Comparison of ENCODE assay signal across 28 mouse cellular contexts in genomic region chrX:52151555-52151954, GRCm38 (mm10). TPM values are rescaled to one million over a fixed set of nuclear protein-coding genes. Genes with fewer than 3 reads are reported as not detected.
DNase-seq lines count a peak whose midpoint lies in the region; ATAC-seq and TF ChIP-seq lines count a peak whose summit lies in the region.
"Had no signal": no experiment of that assay in that cellular context is flagged by ENCODE, and none has a peak within 500 bp of the region (broad histone marks: within the 10 kb centered on the region; RNA-seq: fewer than 3 reads in every experiment).

No protein-coding gene starts in this region.

- no peak for TF ChIP-seq CTCF in MEL (IDR thresholded peaks at IDR 0.05 in 2 of 3, conservative IDR thresholded peaks at IDR 0.05 in 1 of 3; ENCODE audit: control insufficient read depth in 1 of 3, insufficient read depth in 1 of 3, low read depth in 2 of 3, low read length in 3 of 3, poor library complexity in 1 of 3, severe bottlenecking in 1 of 3)
- TF ChIP-seq CTCF in forebrain, postnatal 0 days (IDR thresholded peaks at IDR 0.05; ENCODE audit: low read depth): no peak

- no peak overlapping the region for H3K9ac ChIP-seq in heart, embryonic 13.5 days
- H3K9ac ChIP-seq in MEL (ENCODE audit: control insufficient read depth, low read depth, low read length, poor library complexity, severe bottlenecking): peak overlapping the region; percentile 9; the same call in 1 of the 2 replicates
- no peak overlapping the region for H3K9ac ChIP-seq in liver, embryonic 11.5 days (ENCODE audit: low read depth, low read length)
- no peak overlapping the region for H3K9ac ChIP-seq in liver, embryonic 16.5 days (ENCODE audit: low read depth, low read length)
- H3K9ac ChIP-seq in forebrain, postnatal 0 days: no peak overlapping the region
- H3K9ac ChIP-seq: embryonic facial prominence, embryonic 15.5 days; limb, embryonic 12.5 days had no signal

- H3K4me2 ChIP-seq in heart, embryonic 13.5 days: peak overlapping the region; percentile 41
- peak overlapping the region; percentile 57 for H3K4me2 ChIP-seq in liver, embryonic 11.5 days
- H3K4me2 ChIP-seq in liver, embryonic 16.5 days (ENCODE audit: low read depth, low read length): peak overlapping the region; percentile 47; the same call in 1 of the 2 replicates
- H3K4me2 ChIP-seq in forebrain, postnatal 0 days (ENCODE audit: low read depth): no peak overlapping the region
- H3K4me2 ChIP-seq: embryonic facial prominence, embryonic 15.5 days; limb, embryonic 12.5 days had no signal

- ATAC-seq in heart, embryonic 13.5 days (ENCODE audit: extremely low read depth, insufficient number of reproducible peaks, low FRiP score, low TSS enrichment): no peak
- peak; percentile 81 for ATAC-seq in liver, embryonic 11.5 days (replicated peaks; ENCODE audit: low FRiP score)
- peak; percentile 76 for ATAC-seq in liver, embryonic 16.5 days (ENCODE audit: low read depth)
- ATAC-seq in forebrain, postnatal 0 days: no peak
- ATAC-seq: forebrain, embryonic 14.5 days; hindbrain, embryonic 16.5 days; lung, postnatal 0 days; midbrain, embryonic 16.5 days had no signal

- no peaks in the 10 kb centered on the region for H3K36me3 ChIP-seq in heart, embryonic 13.5 days
- H3K36me3 ChIP-seq in MEL (ENCODE audit: control insufficient read depth in 1 of 2, insufficient read depth in 2 of 2, low read length in 2 of 2): peaks cover 0 to 18% of the 10 kb centered on the region in 2 experiments; a peak in 2 of 4 replicates
- no peaks in the 10 kb centered on the region for H3K36me3 ChIP-seq in liver, embryonic 11.5 days (ENCODE audit: control insufficient read depth, insufficient read depth, low read length)
- no peaks in the 10 kb centered on the region for H3K36me3 ChIP-seq in liver, embryonic 16.5 days (ENCODE audit: control insufficient read depth, insufficient read depth)
- no peaks in the 10 kb centered on the region for H3K36me3 ChIP-seq in forebrain, postnatal 0 days (ENCODE audit: insufficient read depth)
- H3K36me3 ChIP-seq: embryonic facial prominence, embryonic 10.5 days; embryonic facial prominence, embryonic 15.5 days; limb, embryonic 12.5 days; midbrain, embryonic 10.5 days had no signal

- DNase-seq in heart, adult 11 months: no peak
- DNase-seq in MEL (ENCODE audit: low read depth, low spot score): peak; percentile 49
- no peak for DNase-seq in liver, embryonic 11.5 days (ENCODE audit: low spot score)
- DNase-seq in forebrain, postnatal 0 days: no peak
- no peak for DNase-seq in left cerebral cortex, postnatal 10 days (ENCODE audit: extremely low spot score in 1 of 2, low spot score in 2 of 2)
- DNase-seq in ovary, postnatal 14 days (ENCODE audit: low spot score): no peak
- DNase-seq: cerebellum, adult 18-20 months; cerebellum, postnatal 10 days; gastrocnemius, postnatal 25 days; heart, adult 18-20 months; kidney, adult 18-20 months; layer of hippocampus, adult 9-11 months; lung, adult 18-20 months; lung, postnatal 4 days; right cerebral cortex, adult 18-20 months; spleen, adult 18-20 months; thymus, postnatal 14 days had no signal

- peaks cover 25% of the 10 kb centered on the region for H3K4me1 ChIP-seq in heart, embryonic 13.5 days
- peaks cover 0 to 18% of the 10 kb centered on the region in 2 experiments; a peak in 3 of 4 replicates for H3K4me1 ChIP-seq in MEL (ENCODE audit: control insufficient read depth in 1 of 2, insufficient read depth in 2 of 2, low read length in 2 of 2)
- H3K4me1 ChIP-seq in liver, embryonic 11.5 days (replicated peaks; ENCODE audit: control insufficient read depth, insufficient read depth, low read length): peaks cover 4% of the 10 kb centered on the region
- H3K4me1 ChIP-seq in liver, embryonic 16.5 days (ENCODE audit: control insufficient read depth, low read depth, low read length): peaks cover 4% of the 10 kb centered on the region; the same call in 1 of the 2 replicates
- no peaks in the 10 kb centered on the region for H3K4me1 ChIP-seq in forebrain, postnatal 0 days (ENCODE audit: insufficient read depth)
- H3K4me1 ChIP-seq: embryonic facial prominence, embryonic 15.5 days; limb, embryonic 12.5 days; midbrain, embryonic 10.5 days had no signal

- WGBS in heart, embryonic 13.5 days: 50% methylated on average over 5 of the region's 5 CpGs
- 63% methylated on average over 5 of the region's 5 CpGs for WGBS in liver, embryonic 11.5 days
- 48% methylated on average over 5 of the region's 5 CpGs for WGBS in liver, embryonic 16.5 days (ENCODE audit: insufficient replicate concordance)
- 85% methylated on average over 5 of the region's 5 CpGs for whole genome bisulfite sequencing in forebrain, postnatal 0 days

- TF ChIP-seq POLR2A in MEL (IDR thresholded peaks at IDR 0.05; ENCODE audit: control insufficient read depth in 1 of 2, insufficient read depth in 1 of 2, low read depth in 1 of 2, low read length in 2 of 2, poor library complexity in 1 of 2): no peak

- no peaks in the 10 kb centered on the region for H3K9me3 ChIP-seq in heart, embryonic 13.5 days
- H3K9me3 ChIP-seq in MEL (replicated peaks; ENCODE audit: insufficient read depth, low read length): no peaks in the 10 kb centered on the region
- no peaks in the 10 kb centered on the region for H3K9me3 ChIP-seq in liver, embryonic 11.5 days (ENCODE audit: control insufficient read depth, low read length)
- no peaks in the 10 kb centered on the region for H3K9me3 ChIP-seq in liver, embryonic 16.5 days (replicated peaks; ENCODE audit: control insufficient read depth, low read length)
- no peaks in the 10 kb centered on the region for H3K9me3 ChIP-seq in forebrain, postnatal 0 days (ENCODE audit: low read length)
- H3K9me3 ChIP-seq: embryonic facial prominence, embryonic 10.5 days; embryonic facial prominence, embryonic 15.5 days; limb, embryonic 12.5 days; midbrain, embryonic 10.5 days had no signal

- peak overlapping the region; percentile 28; the same call in 1 of the 2 replicates for H3K27ac ChIP-seq in heart, embryonic 13.5 days (replicated peaks)
- H3K27ac ChIP-seq in MEL (ENCODE audit: control insufficient read depth, low read depth, low read length): peak overlapping the region; percentile 84
- H3K27ac ChIP-seq in liver, embryonic 11.5 days (ENCODE audit: low read depth, low read length): peak overlapping the region; percentile 63
- peak overlapping the region; percentile 38; the same call in 1 of the 2 replicates for H3K27ac ChIP-seq in liver, embryonic 16.5 days (ENCODE audit: low read length)
- no peak overlapping the region for H3K27ac ChIP-seq in forebrain, postnatal 0 days (ENCODE audit: low read depth, low read length)
- H3K27ac ChIP-seq: embryonic facial prominence, embryonic 10.5 days; embryonic facial prominence, embryonic 15.5 days; limb, embryonic 12.5 days; midbrain, embryonic 10.5 days had no signal

- peaks cover 2% of the 10 kb centered on the region; the same call in 1 of the 2 replicates for H3K79me2 ChIP-seq in MEL (ENCODE audit: control insufficient read depth, insufficient read depth, low read length, poor library complexity)

- H3K27me3 ChIP-seq in heart, embryonic 13.5 days (replicated peaks): no peaks in the 10 kb centered on the region
- no peaks in the 10 kb centered on the region for H3K27me3 ChIP-seq in MEL (ENCODE audit: control insufficient read depth in 1 of 2, insufficient read depth in 2 of 2, low read length in 2 of 2)
- H3K27me3 ChIP-seq in liver, embryonic 11.5 days (replicated peaks; ENCODE audit: control insufficient read depth, insufficient read depth, low read length): no peaks in the 10 kb centered on the region
- H3K27me3 ChIP-seq in liver, embryonic 16.5 days (ENCODE audit: control insufficient read depth, insufficient read depth, low read depth, low read length): no peaks in the 10 kb centered on the region; the same call in 1 of the 2 replicates
- H3K27me3 ChIP-seq in forebrain, postnatal 0 days (ENCODE audit: insufficient read depth, low read length): no peaks in the 10 kb centered on the region
- H3K27me3 ChIP-seq: embryonic facial prominence, embryonic 15.5 days; limb, embryonic 12.5 days had no signal

- intact Hi-C loops in left cerebral cortex, postnatal 10 days (cut with DNase I): no loop called here

- no peak for TF ChIP-seq RAD21 in MEL (IDR thresholded peaks at IDR 0.05; ENCODE audit: low read depth, low read length)

- peak; percentile 54 to 75; a peak in 2 of 4 replicates for TF ChIP-seq EP300 in MEL (IDR thresholded peaks at IDR 0.05; ENCODE audit: low read depth in 1 of 2, low read length in 2 of 2)

- H3K4me3 ChIP-seq in heart, embryonic 13.5 days: no peak overlapping the region
- peak overlapping the region; percentile 32 to 38 for H3K4me3 ChIP-seq in MEL (ENCODE audit: control insufficient read depth in 1 of 2, insufficient read depth in 1 of 2, low read depth in 2 of 2, low read length in 2 of 2)
- H3K4me3 ChIP-seq in liver, embryonic 11.5 days (ENCODE audit: low read depth, low read length): no peak overlapping the region
- no peak overlapping the region for H3K4me3 ChIP-seq in liver, embryonic 16.5 days (ENCODE audit: low read depth, low read length)
- no peak overlapping the region for H3K4me3 ChIP-seq in forebrain, postnatal 0 days (ENCODE audit: low read depth, low read length)
- H3K4me3 ChIP-seq: embryonic facial prominence, embryonic 10.5 days; embryonic facial prominence, embryonic 15.5 days; limb, embryonic 12.5 days; midbrain, embryonic 10.5 days had no signal

TF ChIP-seq in MEL, 35 proteins besides CTCF, POLR2A, EP300 and RAD21 (continues in another document):
- TF ChIP-seq ETS1 (IDR thresholded peaks at IDR 0.05; ENCODE audit: low read depth, low read length) (0 out of 2 replicates have a peak, but pooled peaks have one; percentile 23), MAZ (IDR thresholded peaks at IDR 0.05; ENCODE audit: low read depth, low read length) (no peak), MXI1 (IDR thresholded peaks at IDR 0.05; ENCODE audit: low read depth, low read length) (peak; percentile 74), TAL1 (IDR thresholded peaks at IDR 0.05; ENCODE audit: low read length) (peak; percentile 14), NELFE (IDR thresholded peaks at IDR 0.05; ENCODE audit: low read depth, low read length) (no peak), MAX (IDR thresholded peaks at IDR 0.05; ENCODE audit: low read length) (no peak), SIN3A (IDR thresholded peaks at IDR 0.05; ENCODE audit: low read length) (peak; percentile 47; the same call in 1 of the 2 replicates), RCOR1 (IDR thresholded peaks at IDR 0.05; ENCODE audit: low read depth, low read length) (0 out of 2 replicates have a peak, but pooled peaks have one; percentile 14)

RNA-seq across cellular contexts. Expression of gene Gpc4, which starts 13.5 kb away (rescaled TPM):
- polyA plus RNA-seq in heart, embryonic 13.5 days (2015; fragmentation: Nextera tagmentation; extraction: Ambion mirVana): 42.2 and 47.1 TPM in 2 replicates
- total RNA-seq in MEL (2012; rRNA removed): 4.4 and 5.1 TPM in 2 replicates
- polyA plus RNA-seq in MEL (2012; ENCODE audit: insufficient read depth in 1 of 2, insufficient read length in 2 of 2, low read depth in 1 of 2, low replicate concordance in 2 of 2, missing spikeins in 1 of 2): 1 to 10 TPM in 1 of 2 experiments, not detected in 1; 9.4 TPM
- 11.5 and 13.4 TPM in 2 replicates for polyA plus RNA-seq in liver, embryonic 11.5 days (2014; fragmentation: Nextera tagmentation; extraction: Ambion mirVana)
- 5.2 and 5.4 TPM in 2 replicates for polyA plus RNA-seq in liver, embryonic 16.5 days (2015; fragmentation: Nextera tagmentation; extraction: Ambion mirVana)
- total RNA-seq in forebrain, postnatal 0 days (2014; rRNA removed): 3.9 and 4.8 TPM in 2 replicates
- polyA plus RNA-seq in forebrain, postnatal 0 days (2015; fragmentation: Nextera tagmentation; extraction: Ambion mirVana): 10.7 and 12.7 TPM in 2 replicates
- 10 to 100 TPM; 23.8 to 24.7 TPM for total RNA-seq in left cerebral cortex, postnatal 10 days (2021)
- total RNA-seq: neutrophil, adult 5-6 weeks had no signal

Comparison
In these comparisons a context has a peak if more than half of its experiments do, and no peak if none do; other contexts are left out.
1. ATAC-seq: peak in liver, embryonic 11.5 days (single experiment) and liver, embryonic 16.5 days (single experiment); none in heart, embryonic 13.5 days (single experiment) and forebrain, postnatal 0 days (single experiment).
2. H3K4me3 ChIP-seq: peak in MEL (2 of 2); none in heart, embryonic 13.5 days (single experiment), liver, embryonic 11.5 days (single experiment), liver, embryonic 16.5 days (single experiment) and forebrain, postnatal 0 days (single experiment).